Comparison of ENCODE assay signal across 13 mouse cellular contexts in the genomic region with DNA sequence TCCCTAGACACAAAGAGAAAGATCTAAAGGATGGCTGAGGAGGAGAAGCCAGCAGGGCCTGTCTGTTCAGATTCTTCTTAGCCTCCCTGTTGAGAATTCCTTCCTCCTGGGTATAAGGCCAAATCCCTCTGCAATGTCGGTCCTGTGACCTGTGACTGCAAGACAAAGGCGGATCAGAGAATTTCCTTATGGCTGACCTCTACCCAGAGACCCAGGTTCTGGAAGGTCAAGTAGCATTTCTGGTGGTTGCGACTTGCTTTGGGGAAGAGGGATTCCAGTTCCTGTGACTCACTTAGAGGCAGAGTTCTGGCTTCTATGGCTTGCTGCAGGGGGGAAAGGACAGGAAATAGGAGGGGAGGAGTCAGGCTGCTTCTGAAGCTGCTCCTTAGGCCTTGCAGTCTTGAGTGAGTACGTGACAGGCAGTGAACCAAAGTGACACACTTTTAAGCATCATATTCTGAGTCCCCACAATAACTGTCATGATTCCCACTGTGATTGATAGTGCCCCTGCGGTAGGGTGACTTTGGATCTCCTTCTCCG.
A peak's percentile ranks its signal among the peaks of the same experiment; 100 is the strongest.
DNase-seq lines count a peak whose midpoint lies in the region; ATAC-seq and TF ChIP-seq lines count a peak whose summit lies in the region.
"Had no signal": no experiment of that assay in that cellular context is flagged by ENCODE, and none has a peak within 500 bp of the region (broad histone marks: within the 10 kb centered on the region; RNA-seq: fewer than 3 reads in every experiment).

No protein-coding gene starts in this region.

- H3K36me3 ChIP-seq in lung, postnatal 0 days (ENCODE audit: insufficient read depth, low read length), result no peaks in the 10 kb centered on the region
- H3K36me3 ChIP-seq: heart, embryonic 10.5 days; intestine, embryonic 15.5 days; liver, embryonic 15.5 days had no signal

- no peak for TF ChIP-seq EP300 in lung, postnatal 0 days (IDR thresholded peaks at IDR 0.05)

- in situ Hi-C loops in Patski (cut with MboI; ENCODE audit: low pct_unique_long_range_greater_than_20kb), result no loop called here

- H3K4me1 ChIP-seq in lung, postnatal 0 days (ENCODE audit: insufficient read depth, low read depth, low read length), result no peaks in the 10 kb centered on the region
- no peaks in the 10 kb centered on the region for H3K4me1 ChIP-seq in lung, adult 2 months (ENCODE audit: control insufficient read depth, insufficient read depth, low read length)
- H3K4me1 ChIP-seq: heart, embryonic 10.5 days; intestine, embryonic 15.5 days; liver, embryonic 15.5 days had no signal

- POLR2A ChIA-PET in Patski (lab: Charles Lee), result no interaction called here

- no peak for TF ChIP-seq POLR2A in lung, adult 2 months (IDR thresholded peaks at IDR 0.05; ENCODE audit: borderline replicate concordance, extremely low read depth, low read depth, low read length)

- CTCF ChIA-PET in Patski (lab: Charles Lee), result interaction anchor here (0.6 kb wide), 1 partner anchor 448 kb away, joined by 3 read pairs; no protein-coding TSS in a partner anchor

- TF ChIP-seq CTCF in lung, postnatal 0 days (IDR thresholded peaks at IDR 0.05), result no peak
- TF ChIP-seq CTCF in lung, adult 2 months (IDR thresholded peaks at IDR 0.05; ENCODE audit: insufficient read depth, low read length), result no peak
- TF ChIP-seq CTCF in Patski (IDR thresholded peaks at IDR 0.05), result no peak

- no peak overlapping the region for H3K9ac ChIP-seq in lung, postnatal 0 days (replicated peaks; ENCODE audit: low read depth)
- H3K9ac ChIP-seq: intestine, embryonic 15.5 days; liver, embryonic 15.5 days had no signal

- H3K4me2 ChIP-seq in lung, postnatal 0 days (replicated peaks; ENCODE audit: low read depth, low read length), result no peak overlapping the region
- H3K4me2 ChIP-seq: intestine, embryonic 15.5 days; liver, embryonic 15.5 days had no signal

- no peaks in the 10 kb centered on the region for H3K27me3 ChIP-seq in lung, postnatal 0 days (replicated peaks; ENCODE audit: insufficient read depth, low read length)
- no peaks in the 10 kb centered on the region for H3K27me3 ChIP-seq in Patski
- H3K27me3 ChIP-seq: intestine, embryonic 15.5 days; liver, embryonic 15.5 days had no signal

- DNase-seq in lung, postnatal 0 days (ENCODE audit: low spot score), result peak; percentile 11
- DNase-seq in lung, adult 2 months, result no peak
- no peak for DNase-seq in Patski (ENCODE audit: low read depth, low spot score)
- DNase-seq in induced T-regulatory cell, adult 2 months (ENCODE audit: low read depth), result peak; percentile 41
- peak; percentile 46 to 67 for DNase-seq in thymus, postnatal 36 days
- DNase-seq in right cerebral cortex, adult 18-20 months, result no peak
- DNase-seq in cerebellum, postnatal 14 days, result no peak
- DNase-seq in cerebellum, adult 9-11 months, result no peak
- DNase-seq: gastrocnemius, postnatal 10 days had no signal

- H3K27ac ChIP-seq in lung, postnatal 0 days (ENCODE audit: low read length), result no peak overlapping the region
- H3K27ac ChIP-seq: heart, embryonic 10.5 days; intestine, embryonic 15.5 days; liver, embryonic 15.5 days had no signal

- 40% methylated on average over 6 of the region's 6 CpGs for WGBS in lung, postnatal 0 days
- 46% methylated on average over 6 of the region's 6 CpGs for WGBS in lung, adult 2 months

- ATAC-seq in lung, postnatal 0 days, result no peak
- ATAC-seq in Patski, result peak; percentile 86
- ATAC-seq: intestine, embryonic 15.5 days had no signal

- H3K9me3 ChIP-seq in lung, postnatal 0 days (ENCODE audit: low read length), result no peaks in the 10 kb centered on the region
- H3K9me3 ChIP-seq: heart, embryonic 10.5 days; intestine, embryonic 15.5 days; liver, embryonic 15.5 days had no signal

- no peak overlapping the region for H3K4me3 ChIP-seq in lung, postnatal 0 days (ENCODE audit: low read depth, low read length)
- H3K4me3 ChIP-seq in lung, adult 2 months (replicated peaks; ENCODE audit: extremely low read depth, low read depth, low read length), result no peak overlapping the region
- H3K4me3 ChIP-seq: erythroblast, embryonic 14.5 days; heart, embryonic 10.5 days; intestine, embryonic 15.5 days; liver, embryonic 15.5 days had no signal

Comparison
In these comparisons a context has a peak if more than half of its experiments do, and no peak if none do; other contexts are left out.
1. DNase-seq: peak in lung, postnatal 0 days (single experiment), induced T-regulatory cell, adult 2 months (single experiment) and thymus, postnatal 36 days (2 of 2); none in lung, adult 2 months (single experiment), Patski (single experiment), right cerebral cortex, adult 18-20 months (single experiment), cerebellum, postnatal 14 days (0 of 2) and cerebellum, adult 9-11 months (single experiment).